Comparison of ENCODE assay signal across 13 mouse cellular contexts in genomic region chr16:37367426-37367825, GRCm38 (mm10). TPM values are rescaled to one million over a fixed set of nuclear protein-coding genes. Genes with fewer than 3 reads are reported as not detected.
"Had no signal": no experiment of that assay in that cellular context is flagged by ENCODE, and none has a peak within 500 bp of the region (broad histone marks: within the 10 kb centered on the region; RNA-seq: fewer than 3 reads in every experiment).

No protein-coding gene starts in this region.

- H3K4me3 ChIP-seq: layer of hippocampus, adult 2 months; left cerebral cortex, adult 2 months; limb, embryonic 15.5 days; liver, embryonic 12.5 days; lung, embryonic 15.5 days; midbrain, embryonic 12.5 days had no signal

- DNase-seq: kidney, postnatal 10 days; kidney, postnatal 4 days; lung, postnatal 14 days; right cerebral cortex, postnatal 14 days; thymus, postnatal 4 days had no signal

- H3K4me1 ChIP-seq: limb, embryonic 15.5 days; liver, embryonic 12.5 days; lung, embryonic 15.5 days had no signal

- ATAC-seq: liver, embryonic 12.5 days had no signal

- H3K27ac ChIP-seq: layer of hippocampus, adult 2 months; left cerebral cortex, adult 2 months; limb, embryonic 15.5 days; liver, embryonic 12.5 days; lung, embryonic 15.5 days; midbrain, embryonic 12.5 days had no signal

- H3K4me2 ChIP-seq: limb, embryonic 15.5 days; liver, embryonic 12.5 days; lung, embryonic 15.5 days; midbrain, embryonic 12.5 days had no signal

- H3K36me3 ChIP-seq: limb, embryonic 15.5 days; liver, embryonic 12.5 days; lung, embryonic 15.5 days; midbrain, embryonic 12.5 days had no signal

- H3K27me3 ChIP-seq: limb, embryonic 15.5 days; liver, embryonic 12.5 days; lung, embryonic 15.5 days; midbrain, embryonic 12.5 days had no signal

- H3K9ac ChIP-seq: limb, embryonic 15.5 days; liver, embryonic 12.5 days; lung, embryonic 15.5 days; midbrain, embryonic 12.5 days had no signal

- H3K9me3 ChIP-seq: limb, embryonic 15.5 days; liver, embryonic 12.5 days; lung, embryonic 15.5 days; midbrain, embryonic 12.5 days had no signal

RNA-seq across cellular contexts. Expression of gene Stxbp5l, which starts 17.3 kb away (rescaled TPM):
- total RNA-seq: megakaryocyte-erythroid progenitor cell, adult 5-6 weeks had no signal
- polyA plus RNA-seq: spleen, adult 2 months had no signal
